In genomic region chr19:4449230-4449629, GRCm38 (mm10) we compare ENCODE assay signal across 36 mouse cellular contexts. TPM values are rescaled to one million over a fixed set of nuclear protein-coding genes. Genes with fewer than 3 reads are reported as not detected.
"Had no signal": no experiment of that assay in that cellular context is flagged by ENCODE, and none has a peak within 500 bp of the region (broad histone marks: within the 10 kb centered on the region; RNA-seq: fewer than 3 reads in every experiment).

No protein-coding gene starts in this region.

- H3K4me2 ChIP-seq: limb, embryonic 12.5 days; limb, embryonic 13.5 days; limb, embryonic 15.5 days; liver, embryonic 11.5 days; liver, embryonic 12.5 days; liver, embryonic 13.5 days; liver, embryonic 15.5 days; lung, embryonic 14.5 days; lung, embryonic 15.5 days; midbrain, embryonic 11.5 days; midbrain, embryonic 12.5 days; midbrain, embryonic 13.5 days; midbrain, embryonic 15.5 days had no signal

- H3K27me3 ChIP-seq: limb, embryonic 12.5 days; limb, embryonic 13.5 days; limb, embryonic 15.5 days; liver, embryonic 13.5 days; lung, embryonic 15.5 days; midbrain, embryonic 12.5 days; midbrain, embryonic 13.5 days; midbrain, embryonic 15.5 days had no signal

- H3K27ac ChIP-seq: left cerebral cortex, adult 2 months; limb, embryonic 10.5 days; limb, embryonic 12.5 days; limb, embryonic 13.5 days; limb, embryonic 15.5 days; liver, embryonic 12.5 days; liver, embryonic 13.5 days; liver, embryonic 14.5 days; liver, embryonic 15.5 days; lung, embryonic 15.5 days; macrophage; midbrain, embryonic 10.5 days; midbrain, embryonic 12.5 days; midbrain, embryonic 13.5 days; midbrain, embryonic 15.5 days had no signal

- ATAC-seq: liver, embryonic 12.5 days; liver, postnatal 0 days; lung, postnatal 0 days; midbrain, embryonic 13.5 days; midbrain, embryonic 15.5 days; midbrain, embryonic 16.5 days had no signal

- H3K9ac ChIP-seq: limb, embryonic 12.5 days; limb, embryonic 13.5 days; limb, embryonic 15.5 days; liver, embryonic 12.5 days; liver, embryonic 13.5 days; liver, embryonic 14.5 days; liver, embryonic 15.5 days; liver, postnatal 0 days; lung, embryonic 14.5 days; lung, embryonic 15.5 days; midbrain, embryonic 12.5 days; midbrain, embryonic 13.5 days; midbrain, embryonic 15.5 days had no signal

- H3K4me3 ChIP-seq: left cerebral cortex, adult 2 months; limb, embryonic 10.5 days; limb, embryonic 12.5 days; limb, embryonic 13.5 days; limb, embryonic 15.5 days; liver, embryonic 12.5 days; liver, embryonic 13.5 days; liver, embryonic 15.5 days; lung, embryonic 15.5 days; megakaryocyte, embryonic 14.5 days; midbrain, embryonic 10.5 days; midbrain, embryonic 12.5 days; midbrain, embryonic 13.5 days; midbrain, embryonic 15.5 days; myocyte had no signal

- H3K4me1 ChIP-seq: liver, embryonic 13.5 days; liver, embryonic 15.5 days; lung, embryonic 15.5 days; midbrain, embryonic 15.5 days had no signal

- H3K9me3 ChIP-seq: limb, embryonic 10.5 days; limb, embryonic 12.5 days; limb, embryonic 13.5 days; limb, embryonic 15.5 days; liver, embryonic 12.5 days; liver, embryonic 13.5 days; liver, embryonic 15.5 days; lung, embryonic 15.5 days; megakaryocyte, embryonic 14.5 days; midbrain, embryonic 10.5 days; midbrain, embryonic 12.5 days; midbrain, embryonic 13.5 days; midbrain, embryonic 15.5 days had no signal

- DNase-seq: left cerebral cortex, postnatal 4 days; liver; liver, embryonic 13.5 days; liver, postnatal 0 days; lung, adult 18-20 months; lung, adult 2 months; lung, embryonic 14.5 days; lung, postnatal 10 days; lung, postnatal 14 days; lung, postnatal 36 days; lung, postnatal 4 days; midbrain, embryonic 14.5 days had no signal

- H3K36me3 ChIP-seq: limb, embryonic 10.5 days; limb, embryonic 12.5 days; limb, embryonic 13.5 days; limb, embryonic 15.5 days; liver, embryonic 12.5 days; liver, embryonic 13.5 days; liver, embryonic 15.5 days; lung, embryonic 15.5 days; midbrain, embryonic 10.5 days; midbrain, embryonic 12.5 days; midbrain, embryonic 13.5 days; midbrain, embryonic 15.5 days had no signal

RNA-seq across cellular contexts. Expression of gene Syt12, which starts 28.0 kb away (rescaled TPM):
- polyA plus RNA-seq: macrophage had no signal

RNA-seq across cellular contexts. Expression of gene 2010003K11Rik, which starts 49.2 kb away (rescaled TPM):
- polyA plus RNA-seq: limb, embryonic 10.5 days; limb, embryonic 11.5 days; limb, embryonic 12.5 days; limb, embryonic 13.5 days; limb, embryonic 14.5 days; limb, embryonic 15.5 days; liver, embryonic 12.5 days; liver, embryonic 13.5 days; lung, embryonic 14.5 days; lung, embryonic 15.5 days; lung, embryonic 16.5 days; macrophage; midbrain, embryonic 10.5 days; midbrain, embryonic 11.5 days; midbrain, embryonic 12.5 days; midbrain, embryonic 13.5 days; midbrain, embryonic 14.5 days; midbrain, embryonic 15.5 days; midbrain, embryonic 16.5 days; midbrain, postnatal 0 days had no signal
